ENCODE assay signal across 15 mouse cellular contexts in genomic region chr19:45445253-45445933, GRCm38 (mm10).
A peak's percentile ranks its signal among the peaks of the same experiment; 100 is the strongest.
DNase-seq lines count a peak whose midpoint lies in the region; ATAC-seq lines count a peak whose summit lies in the region.
"Had no signal": no experiment of that assay in that cellular context is flagged by ENCODE, and none has a peak within 500 bp of the region (broad histone marks: within the 10 kb centered on the region; RNA-seq: fewer than 3 reads in every experiment).

No protein-coding gene starts in this region.

- ATAC-seq in forebrain, embryonic 12.5 days (ENCODE audit: low FRiP score), result no peak
- no peak for ATAC-seq in hindbrain, embryonic 15.5 days (ENCODE audit: low FRiP score, low read depth)
- ATAC-seq in hindbrain, embryonic 11.5 days (ENCODE audit: low FRiP score), result no peak
- peak; percentile 98 for ATAC-seq in liver, embryonic 13.5 days (ENCODE audit: low read depth)

- H3K4me2 ChIP-seq in forebrain, embryonic 12.5 days, result no peak overlapping the region
- no peak overlapping the region for H3K4me2 ChIP-seq in hindbrain, embryonic 15.5 days
- no peak overlapping the region for H3K4me2 ChIP-seq in hindbrain, embryonic 11.5 days (replicated peaks; ENCODE audit: low read depth, low read length)
- peak overlapping the region; percentile 36 for H3K4me2 ChIP-seq in liver, embryonic 13.5 days

- no peak overlapping the region for H3K4me3 ChIP-seq in forebrain, embryonic 10.5 days
- H3K4me3 ChIP-seq in forebrain, embryonic 12.5 days (replicated peaks), result no peak overlapping the region
- H3K4me3 ChIP-seq in hindbrain, embryonic 15.5 days, result no peak overlapping the region
- no peak overlapping the region for H3K4me3 ChIP-seq in hindbrain, embryonic 11.5 days (ENCODE audit: low read depth, low read length)
- peak overlapping the region; percentile 60 for H3K4me3 ChIP-seq in liver, embryonic 13.5 days (replicated peaks)
- H3K4me3 ChIP-seq: left cerebral cortex, adult 2 months had no signal

- peaks cover 10% of the 10 kb centered on the region for H3K27me3 ChIP-seq in forebrain, embryonic 10.5 days (ENCODE audit: poor library complexity, severe bottlenecking)
- no peaks in the 10 kb centered on the region for H3K27me3 ChIP-seq in forebrain, embryonic 12.5 days
- H3K27me3 ChIP-seq in hindbrain, embryonic 15.5 days, result no peaks in the 10 kb centered on the region
- no peaks in the 10 kb centered on the region; the same call in 1 of the 2 replicates for H3K27me3 ChIP-seq in hindbrain, embryonic 11.5 days (ENCODE audit: control insufficient read depth, insufficient read depth, low read length)
- H3K27me3 ChIP-seq in liver, embryonic 13.5 days, result no peaks in the 10 kb centered on the region

- H3K27ac ChIP-seq in forebrain, embryonic 10.5 days, result 0 out of 2 replicates have a peak overlapping the region, but pooled peaks have one; percentile 3
- no peak overlapping the region for H3K27ac ChIP-seq in forebrain, embryonic 12.5 days
- no peak overlapping the region for H3K27ac ChIP-seq in hindbrain, embryonic 15.5 days (replicated peaks)
- no peak overlapping the region for H3K27ac ChIP-seq in hindbrain, embryonic 11.5 days (ENCODE audit: low read depth, low read length)
- H3K27ac ChIP-seq in liver, embryonic 13.5 days, result peak overlapping the region; percentile 97
- H3K27ac ChIP-seq: left cerebral cortex, adult 2 months had no signal

- DNase-seq in forebrain, embryonic 10.5 days (ENCODE audit: extremely low spot score, low spot score), result no peak
- DNase-seq in hindbrain, embryonic 11.5 days (ENCODE audit: low spot score), result no peak
- peak; percentile 75 for DNase-seq in c-Kit-positive CD71-positive TER-119-negative erythroid progenitor cells, embryonic 14.5 days (ENCODE audit: low read depth)
- peak; percentile 77 for DNase-seq in liver, embryonic 13.5 days
- DNase-seq in cerebellum, postnatal 4 days (ENCODE audit: low spot score in 2 of 2), result no peak
- DNase-seq in cerebellum, postnatal 25 days, result no peak
- DNase-seq: adrenal gland, adult 2 months; cerebellum, adult 8-10 months; gastrocnemius, postnatal 36 days; kidney, adult 9 months; lung, postnatal 10 days; thymus, postnatal 4 days had no signal

- H3K36me3 ChIP-seq in forebrain, embryonic 10.5 days (replicated peaks), result no peaks in the 10 kb centered on the region
- no peaks in the 10 kb centered on the region for H3K36me3 ChIP-seq in forebrain, embryonic 12.5 days (replicated peaks)
- H3K36me3 ChIP-seq in hindbrain, embryonic 15.5 days, result no peaks in the 10 kb centered on the region
- H3K36me3 ChIP-seq in hindbrain, embryonic 11.5 days (ENCODE audit: control insufficient read depth, insufficient read depth, low read length), result no peaks in the 10 kb centered on the region
- H3K36me3 ChIP-seq in liver, embryonic 13.5 days, result peaks cover 11% of the 10 kb centered on the region

- H3K9me3 ChIP-seq in forebrain, embryonic 10.5 days, result no peaks in the 10 kb centered on the region
- H3K9me3 ChIP-seq in forebrain, embryonic 12.5 days, result no peaks in the 10 kb centered on the region
- no peaks in the 10 kb centered on the region for H3K9me3 ChIP-seq in hindbrain, embryonic 15.5 days
- H3K9me3 ChIP-seq in hindbrain, embryonic 11.5 days (ENCODE audit: control insufficient read depth, low read length), result no peaks in the 10 kb centered on the region
- no peaks in the 10 kb centered on the region for H3K9me3 ChIP-seq in liver, embryonic 13.5 days (replicated peaks)

- no peak overlapping the region for H3K9ac ChIP-seq in forebrain, embryonic 12.5 days
- 0 out of 2 replicates have a peak overlapping the region, but pooled peaks have one; percentile 10 for H3K9ac ChIP-seq in hindbrain, embryonic 15.5 days
- no peak overlapping the region for H3K9ac ChIP-seq in hindbrain, embryonic 11.5 days (ENCODE audit: low read depth, low read length)
- peak overlapping the region; percentile 67 for H3K9ac ChIP-seq in liver, embryonic 13.5 days

- peaks cover 28% of the 10 kb centered on the region for H3K4me1 ChIP-seq in forebrain, embryonic 10.5 days
- H3K4me1 ChIP-seq in forebrain, embryonic 12.5 days, result peaks cover 33% of the 10 kb centered on the region
- peaks cover 41% of the 10 kb centered on the region for H3K4me1 ChIP-seq in hindbrain, embryonic 15.5 days (replicated peaks)
- H3K4me1 ChIP-seq in hindbrain, embryonic 11.5 days (replicated peaks; ENCODE audit: control insufficient read depth, insufficient read depth, low read length), result no peaks in the 10 kb centered on the region
- peaks cover 65% of the 10 kb centered on the region for H3K4me1 ChIP-seq in liver, embryonic 13.5 days (replicated peaks)

- 80% methylated on average over 6 of the region's 6 CpGs for WGBS in forebrain, embryonic 10.5 days
- WGBS in forebrain, embryonic 12.5 days, result 78% methylated on average over 6 of the region's 6 CpGs
- 58% methylated on average over 6 of the region's 6 CpGs for WGBS in hindbrain, embryonic 15.5 days
- WGBS in hindbrain, embryonic 11.5 days, result 69% methylated on average over 6 of the region's 6 CpGs
- WGBS in liver, embryonic 13.5 days (ENCODE audit: insufficient replicate concordance), result 12% methylated on average over 6 of the region's 6 CpGs

Comparison
In these comparisons a context has a peak if more than half of its experiments do, and no peak if none do; other contexts are left out.
1. H3K27ac ChIP-seq: peak in forebrain, embryonic 10.5 days (single experiment) and liver, embryonic 13.5 days (single experiment); none in forebrain, embryonic 12.5 days (single experiment), hindbrain, embryonic 15.5 days (single experiment) and hindbrain, embryonic 11.5 days (single experiment).
2. H3K9ac ChIP-seq: peak in hindbrain, embryonic 15.5 days (single experiment) and liver, embryonic 13.5 days (single experiment); none in forebrain, embryonic 12.5 days (single experiment) and hindbrain, embryonic 11.5 days (single experiment).
3. DNase-seq: peak in c-Kit-positive CD71-positive TER-119-negative erythroid progenitor cells, embryonic 14.5 days (single experiment) and liver, embryonic 13.5 days (single experiment); none in forebrain, embryonic 10.5 days (single experiment), hindbrain, embryonic 11.5 days (single experiment), cerebellum, postnatal 4 days (0 of 2) and cerebellum, postnatal 25 days (0 of 2).